Mouse (Mus musculus) liver, postnatal 0 days (tissue): ENCODE data around the gene Filip1l.

ENCODE experiments used
- CTCF ChIP-seq: sonication (generic); IDR thresholded peaks from 2 replicates; pipeline ENCODE4 v1.5.1; 2016; ENCODE audit warnings: antibody characterized with exemption, low read depth
- EP300 ChIP-seq: IDR thresholded peaks from 2 replicates; pipeline ENCODE4 v1.6.1; 2016; ENCODE audit warnings: antibody characterized with exemption, low read depth, mild to moderate bottlenecking

- TF ChIP-seq EP300 (no peak), CTCF (no peak)
These were observed 7.9 kb downstream of the Filip1l start for GRCm38 (mm10) chr16:57360785-57361184.
